Mouse (Mus musculus): Measurements from ENCODE around the gene 4930412O13Rik. TPM values are rescaled to one million over a fixed set of nuclear protein-coding genes. Genes with fewer than 3 reads are reported as not detected.

The 4930412O13Rik gene
- 0.47 TPM for polyA plus RNA-seq (2017; shearing (Covaris generic))

DNA sequence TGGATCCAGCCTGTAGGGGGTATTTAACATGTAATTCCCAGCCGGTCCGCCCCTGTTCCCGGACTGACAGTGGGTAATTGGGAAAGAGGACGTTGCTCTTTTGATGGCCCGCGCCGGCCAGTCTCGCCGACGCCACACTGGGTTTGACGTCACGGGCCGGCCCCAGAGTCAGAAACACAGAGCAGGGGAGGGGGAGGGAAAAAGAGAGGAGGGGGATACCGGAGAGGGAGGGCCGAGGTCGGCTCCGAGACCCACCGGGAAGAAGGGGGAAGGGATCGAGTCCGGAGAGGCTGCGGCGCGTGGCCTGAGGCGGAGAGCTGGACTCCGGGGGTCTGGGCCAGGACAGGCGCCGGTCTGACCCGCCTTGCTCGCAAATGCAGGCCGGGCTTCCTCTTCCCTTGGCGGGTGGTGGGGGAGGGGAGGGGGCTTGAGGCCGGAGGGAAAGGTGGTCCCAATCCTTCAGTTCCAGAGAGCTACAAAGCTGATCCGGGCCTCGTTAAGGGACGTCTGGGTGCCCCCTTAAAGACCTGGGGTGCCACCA is at the start of gene 4930412O13Rik:
Gene 4930412O13Rik (plus strand): TSS at position 202 of the 541 bp plus-strand sequence.

DNA sequence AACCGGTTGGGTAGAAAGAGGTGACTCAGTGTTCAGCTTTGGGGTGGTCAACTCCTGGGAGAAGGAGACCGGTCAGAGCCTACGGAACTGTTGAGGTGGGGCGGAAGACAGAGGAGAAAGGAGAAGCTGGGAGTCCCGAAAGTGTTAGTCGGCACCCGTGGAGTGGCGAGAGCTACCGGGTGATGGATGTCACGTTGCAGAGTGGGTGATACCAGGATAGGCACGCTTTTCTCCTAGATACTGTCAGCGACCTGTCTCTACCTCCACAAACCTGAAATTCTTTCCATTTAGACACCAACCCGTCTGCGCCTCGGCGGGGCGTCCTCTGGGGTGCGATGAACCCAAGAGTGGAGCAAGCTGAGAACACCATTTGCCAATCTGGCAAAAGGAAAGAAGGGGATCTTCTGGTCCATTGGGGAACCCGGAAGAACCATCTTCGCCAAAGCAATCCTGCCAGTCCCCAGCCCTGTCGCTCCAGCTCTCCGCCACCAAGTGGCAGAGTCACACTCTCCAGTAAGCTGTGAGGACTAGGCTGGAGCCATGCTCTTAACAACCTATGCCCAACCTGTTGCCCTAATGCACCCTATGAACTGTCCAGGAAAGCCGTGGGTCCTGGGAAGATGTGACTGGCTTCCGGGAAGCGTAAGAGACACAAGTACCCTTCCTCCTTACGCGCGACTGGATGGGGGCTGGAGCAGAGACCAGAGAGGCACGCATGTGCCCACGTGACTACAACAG is 8.0 kb downstream of the 4930412O13Rik start, which contains the start of gene 9230102O04Rik:
Gene 9230102O04Rik (minus strand): TSS at position 628 of the 738 bp plus-strand sequence.

DNA sequence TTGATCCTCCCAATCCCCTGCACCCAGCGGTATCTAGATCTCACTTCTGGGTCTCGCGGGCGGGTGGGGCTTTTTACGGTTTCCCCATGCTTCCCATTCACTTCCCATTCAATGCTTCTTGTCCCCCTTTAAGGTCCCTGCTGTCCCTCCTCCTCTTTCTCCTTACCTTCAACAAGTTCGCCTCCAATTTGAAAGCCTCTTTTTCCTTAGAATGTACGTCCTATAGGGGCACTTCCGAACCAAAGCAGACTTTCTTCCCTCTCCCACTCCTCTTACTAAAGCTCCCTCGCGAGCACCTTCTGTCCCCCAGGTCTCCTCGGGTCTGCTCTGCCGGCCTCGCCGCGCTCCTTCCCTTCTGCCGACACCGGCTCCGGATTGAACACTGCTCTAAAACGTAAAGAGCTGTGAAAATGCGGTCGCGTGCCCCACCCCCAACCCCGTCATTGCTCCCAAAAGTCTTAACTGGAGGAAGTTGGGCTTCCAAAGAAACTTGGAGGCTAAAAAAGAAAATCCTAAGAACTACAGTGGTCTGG is 8.7 kb downstream of the 4930412O13Rik start, which contains the start of gene Gata3:
Gene Gata3 (minus strand): TSS at position 384 of the 533 bp plus-strand sequence.

Other genes starting within 250 kb of the 4930412O13Rik start
- 0.39 TPM for gene 9230102O04Rik, start 8.3 kb downstream of the 4930412O13Rik start, polyA plus RNA-seq (2017; shearing (Covaris generic))
- 121 TPM for gene Gata3, start 8.8 kb downstream of the 4930412O13Rik start, polyA plus RNA-seq (2017; shearing (Covaris generic))
- gene Taf3, start 167.3 kb downstream of the 4930412O13Rik start, polyA plus RNA-seq (2017; shearing (Covaris generic)) = 21.7 TPM
- gene Atp5c1, start 199.3 kb downstream of the 4930412O13Rik start, polyA plus RNA-seq (2017; shearing (Covaris generic)) = 438 TPM
- gene Kin, start 199.3 kb downstream of the 4930412O13Rik start, polyA plus RNA-seq (2017; shearing (Covaris generic)) = 35.2 TPM

All from CD4-positive, CD25-positive, alpha-beta regulatory T cell (primary cell).